Mouse (Mus musculus): ENCODE results near the gene Clcnka.

GRCm38 (mm10) chr4:141337986-141338385, 60.5 kb downstream of the Clcnka start:
- no peak for TF ChIP-seq CTCF (IDR thresholded peaks at IDR 0.05; ENCODE audit: control insufficient read depth, insufficient read depth, insufficient read length)
- no peak for TF ChIP-seq FOSL1 (IDR thresholded peaks at IDR 0.05; ENCODE audit: insufficient read depth, low read length, poor library complexity, severe bottlenecking)
- TF ChIP-seq CEBPB (IDR thresholded peaks at IDR 0.05; ENCODE audit: low read depth) = no peak
- TF ChIP-seq USF1 (IDR thresholded peaks at IDR 0.05; ENCODE audit: low read depth) = no peak
- TF ChIP-seq MYOD1 (IDR thresholded peaks at IDR 0.05; ENCODE audit: control insufficient read depth, insufficient read length, low read depth) = no peak

All from C2C12 (cell line).